Mouse (Mus musculus) myocyte (in vitro differentiated cells): ENCODE data around the gene Zpr1.

Experiments used
- E2F4 ChIP-seq: IDR thresholded peaks from one replicate; pipeline ENCODE4 v1.6.1; 2011; ENCODE audit warnings: mild to moderate bottlenecking, control low read depth, moderate library complexity; ENCODE audit not compliant: insufficient read depth
- MYOD1 ChIP-seq, 3 experiments: IDR thresholded peaks; one replicate each; pipeline ENCODE4 v1.6.1; 2011; ENCODE audit warnings: control low read depth in 2 of 3, low read depth in 2 of 3, mild to moderate bottlenecking in 2 of 3, moderate library complexity in 1 of 3; ENCODE audit not compliant: insufficient read length in 2 of 3, control insufficient read depth in 1 of 3
- POLR2A ChIP-seq: IDR thresholded peaks from one replicate; pipeline ENCODE4 v1.6.1; 2011; ENCODE audit warnings: low read depth, mild to moderate bottlenecking, control low read depth, moderate library complexity; ENCODE audit not compliant: insufficient read length
- POLR2AphosphoS2 ChIP-seq: IDR thresholded peaks from one replicate; pipeline ENCODE4 v1.6.1; 2011; ENCODE audit warnings: low read depth, control low read depth; ENCODE audit not compliant: insufficient read length
- SRF ChIP-seq: IDR thresholded peaks from one replicate; pipeline ENCODE4 v1.6.1; 2011; ENCODE audit warnings: low read depth; ENCODE audit not compliant: control insufficient read depth, insufficient read length
- TCF3 ChIP-seq: IDR thresholded peaks from one replicate; pipeline ENCODE4 v1.6.1; 2011; ENCODE audit warnings: low read depth, control low read depth; ENCODE audit not compliant: insufficient read length
- USF1 ChIP-seq: IDR thresholded peaks from one replicate; pipeline ENCODE4 v1.6.1; 2011; ENCODE audit warnings: low read depth, mild to moderate bottlenecking, control low read depth, moderate library complexity

DNA sequence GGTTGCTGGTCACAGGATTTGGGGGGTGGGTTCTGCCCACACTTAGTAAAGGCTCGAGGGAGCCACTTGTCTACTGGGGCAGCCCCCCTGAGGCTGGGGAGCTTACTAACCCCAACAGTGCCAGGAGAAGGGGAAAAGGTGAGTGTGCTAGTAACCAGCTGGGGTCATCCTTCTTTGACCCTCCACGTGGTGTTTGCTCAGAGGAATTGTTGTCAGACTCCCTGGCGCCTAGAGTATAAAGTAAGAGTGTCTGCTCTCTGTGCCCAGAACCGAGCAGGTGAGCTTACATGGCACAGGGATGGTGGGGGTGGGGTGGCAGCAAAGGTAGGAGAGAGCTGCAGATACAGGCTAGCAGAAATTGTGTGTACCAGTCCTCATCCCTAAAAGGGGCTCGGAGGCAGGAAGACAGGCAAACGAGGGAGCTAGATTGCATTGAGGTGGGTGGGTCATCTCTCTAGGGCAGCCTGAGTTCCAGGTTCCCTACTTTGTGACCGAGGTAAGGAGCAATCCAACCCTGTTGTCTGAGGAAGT lies 4.5 kb upstream of the Zpr1 start, which contains the start of gene Apoa5:
- TF ChIP-seq POLR2A (no peak), E2F4 (no peak), SRF (no peak), MYOD1 (IDR thresholded peaks at IDR 0.05; ENCODE audit: control insufficient read depth in 1 of 3, insufficient read length in 2 of 3, low read depth in 2 of 3) (no peak), TCF3 (no peak), POLR2AphosphoS2 (no peak), USF1 (no peak)
